Mouse (Mus musculus) leukemia stem cell, adult 10-12 weeks (primary cell): Measurements from ENCODE around the gene Mars2. TPM values are rescaled to one million over a fixed set of nuclear protein-coding genes. Genes with fewer than 3 reads are reported as not detected.

Experiments
- polyA plus RNA-seq: library from polyadenylated mRNA; stranded (reverse); fragments of >175 nt; gene quantifications from 2 replicates; pipeline ENCODE4 v1.2.3, GENCODE M21; 2012; ENCODE audit warnings: low replicate concordance

The Mars2 gene
- 5.0 and 7.0 TPM in 2 replicates for polyA plus RNA-seq

GRCm38 (mm10) chr1:55236890-55237642, at the start of gene Mars2:
Gene Mars2, plus strand, starts transcription at chr1:55237177.

GRCm38 (mm10) chr1:55226011-55226857, 10.7 kb upstream of the Mars2 start, which contains the start of gene Rftn2:
Gene Rftn2, minus strand, starts transcription at chr1:55226782.

Other genes starting within 250 kb of the Mars2 start
- 9.7 and 17.3 TPM in 2 replicates for gene Sf3b1, start 209.7 kb upstream of the Mars2 start, polyA plus RNA-seq
- gene Coq10b, start 184.4 kb upstream of the Mars2 start, polyA plus RNA-seq = 3.2 and 5.0 TPM in 2 replicates
- 94.3 and 171 TPM in 2 replicates for gene Hspe1, start 149.0 kb upstream of the Mars2 start, polyA plus RNA-seq
- 23.9 and 59.7 TPM in 2 replicates for gene Hspd1, start 148.9 kb upstream of the Mars2 start, polyA plus RNA-seq
- gene Mob4, start 105.9 kb upstream of the Mars2 start, polyA plus RNA-seq = 0.65 and 2.4 TPM in 2 replicates
- gene Rftn2, start 10.4 kb upstream of the Mars2 start, polyA plus RNA-seq = 0.24 and 0.28 TPM in 2 replicates
- gene Boll, start 126.3 kb downstream of the Mars2 start, polyA plus RNA-seq = 0.81 TPM in 1 of 2 replicates, not detected in the other
- gene Plcl1, start 168.7 kb downstream of the Mars2 start, polyA plus RNA-seq = 0.39 and 0.56 TPM in 2 replicates